Mouse (Mus musculus) midbrain, embryonic 16.5 days (tissue): ENCODE results near the gene Tomt. TPM values are rescaled to one million over a fixed set of nuclear protein-coding genes. Genes with fewer than 3 reads are reported as not detected.
A peak's percentile ranks its signal among the peaks of the same experiment; 100 is the strongest.
"Not testable (repeated sequence)": the region's sequence is repeated elsewhere in the genome, so short reads cannot be mapped to it uniquely, and the experiment has no call there.

Experiments used
- ATAC-seq: fragments of 200-750 bp; cut with Nextera tagmentation; 2 replicates; pipeline ENCODE4 v1.8.0; 2017; ENCODE audit warnings: moderate TSS enrichment
- H3K27ac ChIP-seq: fragments of 300-500 bp; sonication (generic); 2 replicates; pipeline ENCODE4 v1.5.1; 2014; ENCODE audit warnings: mild to moderate bottlenecking, low read length, mixed read lengths
- H3K27me3 ChIP-seq: fragments of 300-500 bp; sonication (generic); 2 replicates; pipeline ENCODE4 v1.6.1; 2014; ENCODE audit warnings: low read depth, low read length, mixed read lengths; ENCODE audit not compliant: control insufficient read depth, insufficient read depth
- H3K36me3 ChIP-seq: fragments of 300-500 bp; sonication (generic); 2 replicates; pipeline ENCODE4 v1.6.1; 2014; ENCODE audit warnings: mild to moderate bottlenecking, low read length, moderate library complexity, mixed read lengths; ENCODE audit not compliant: control insufficient read depth, insufficient read depth
- H3K4me1 ChIP-seq: fragments of 300-500 bp; sonication (generic); 2 replicates; pipeline ENCODE4 v1.6.1; 2014; ENCODE audit warnings: mild to moderate bottlenecking, low read length, mixed read lengths; ENCODE audit not compliant: control insufficient read depth, insufficient read depth
- H3K4me2 ChIP-seq: fragments of 300-500 bp; sonication (generic); 2 replicates; pipeline ENCODE4 v1.6.1; 2014; ENCODE audit warnings: mild to moderate bottlenecking, low read length, mixed read lengths
- H3K4me3 ChIP-seq: fragments of 300-500 bp; sonication (generic); 2 replicates; pipeline ENCODE4 v1.5.1; 2014; ENCODE audit warnings: low read depth, mild to moderate bottlenecking, low read length, moderate library complexity, mixed read lengths
- H3K9ac ChIP-seq: fragments of 300-500 bp; sonication (generic); 2 replicates; pipeline ENCODE4 v1.6.1; 2014; ENCODE audit warnings: low read depth, low read length, mixed read lengths
- H3K9me3 ChIP-seq: fragments of 300-500 bp; sonication (generic); replicated peaks from 2 replicates; pipeline ENCODE4 v1.6.1; 2014; ENCODE audit warnings: mild to moderate bottlenecking, low read length, mixed read lengths; ENCODE audit not compliant: control insufficient read depth, poor library complexity, severe bottlenecking
- WGBS: fragments of 180-500 bp; shearing (Covaris S2); extraction: QIAGEN DNeasy Blood & Tissue Kit; methylation state at CpG from one replicate; pipeline ENCODE4 v1.1.7; 2014; 5-methylcytosine and 5-hydroxymethylcytosine counted together
- polyA plus RNA-seq: library from polyadenylated mRNA; unstranded; fragments of >200 nt; fragmentation: Nextera tagmentation; extraction: Ambion mirVana; gene quantifications from 2 replicates; pipeline ENCODE4 v1.2.1, GENCODE M21; 2015

Tomt gene
- polyA plus RNA-seq, 1 experiment from 2014 or later, result 0.35 TPM

GRCm38 (mm10) chr7:101936996-101937395, 30.8 kb upstream of the Tomt start:
- Histone ChIP-seq H3K36me3 (no peaks in the 10 kb centered on the region), H3K27ac (no peak overlapping the region), H3K9me3 (no peaks in the 10 kb centered on the region), H3K9ac (no peak overlapping the region), H3K4me1 (peaks cover 22% of the 10 kb centered on the region), H3K27me3 (no peaks in the 10 kb centered on the region), H3K4me2 (no peak overlapping the region), H3K4me3 (no peak overlapping the region)
- 95% methylated on average over 4 of the region's 4 CpGs for WGBS
- no peak for ATAC-seq

DNA sequence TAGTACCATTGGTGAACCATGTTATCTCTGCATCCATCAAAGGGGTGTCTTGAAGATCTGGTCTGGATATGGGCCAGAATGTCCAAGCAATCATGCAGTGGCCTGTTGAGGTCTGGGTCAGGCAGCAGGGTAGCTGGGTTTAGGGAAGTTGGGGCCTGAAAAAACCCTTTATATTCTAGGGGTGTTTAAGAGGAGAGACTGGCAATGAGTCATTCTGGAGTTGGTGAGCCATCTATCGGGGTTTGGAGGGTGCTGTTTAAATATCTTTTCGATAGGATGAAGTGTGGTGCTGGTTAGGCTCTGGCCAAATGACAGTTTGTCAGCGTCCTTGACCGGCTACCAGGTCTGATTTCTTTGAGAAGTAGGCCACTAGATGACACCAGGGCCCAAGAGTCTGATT, 29.8 kb upstream of the Tomt start:
- 96% methylated on average over 4 of the region's 4 CpGs for WGBS
- no peak for ATAC-seq
- H3K9ac ChIP-seq, result no peak overlapping the region

DNA sequence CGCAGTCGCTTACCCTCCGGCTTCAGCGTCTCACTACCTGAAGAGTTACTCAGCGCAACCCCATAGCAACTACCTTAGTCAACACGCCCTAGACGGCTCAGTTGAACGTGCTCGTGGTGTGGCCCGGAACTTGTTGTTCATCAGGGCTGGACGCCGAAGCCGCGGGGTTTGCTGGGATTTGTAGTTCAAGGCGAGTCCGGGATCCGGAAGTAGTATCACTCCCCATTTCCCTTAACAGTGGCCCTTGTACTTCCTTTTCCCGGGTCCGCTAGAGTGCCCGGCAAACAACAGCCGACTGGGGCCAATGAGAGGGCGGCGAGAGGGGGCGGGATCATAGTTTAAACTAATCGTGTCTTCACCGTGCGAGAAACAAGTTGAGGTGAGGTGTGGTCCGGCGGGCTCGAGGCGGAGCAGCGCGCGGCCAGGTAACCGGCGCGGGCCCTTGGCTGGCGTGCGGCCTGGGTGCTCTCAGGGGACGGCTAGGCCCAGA, 27.6 kb upstream of the Tomt start, which contains the start of the genes Lrrc51 and Numa1:
Gene Lrrc51 (minus strand): TSS at position 145 of the 490 bp plus-strand sequence.
Gene Numa1 (plus strand): TSS at position 361 of the 490 bp plus-strand sequence.
- Histone ChIP-seq H3K27ac (peak within 1 kb of the TSS; percentile 74), H3K9me3 (no peaks in the 10 kb centered on the region), H3K27me3 (no peaks in the 10 kb centered on the region), H3K4me1 (peaks cover 22% of the 10 kb centered on the region), H3K4me2 (peak within 1 kb of the TSS; percentile 84), H3K9ac (peak within 1 kb of the TSS; percentile 77), H3K4me3 (peak within 1 kb of the TSS; percentile 91), H3K36me3 (no peaks in the 10 kb centered on the region)
- ATAC-seq, result peak; percentile 99
- under 1% methylated on average over 40 of the region's 40 CpGs for WGBS

More for the DNA sequence above, 29.8 kb upstream of the Tomt start:
- Histone ChIP-seq H3K27me3 (no peaks in the 10 kb centered on the region), H3K4me2 (no peak overlapping the region), H3K27ac (no peak overlapping the region), H3K4me3 (no peak overlapping the region), H3K4me1 (peaks cover 22% of the 10 kb centered on the region), H3K36me3 (no peaks in the 10 kb centered on the region), H3K9me3 (no peaks in the 10 kb centered on the region)

DNA sequence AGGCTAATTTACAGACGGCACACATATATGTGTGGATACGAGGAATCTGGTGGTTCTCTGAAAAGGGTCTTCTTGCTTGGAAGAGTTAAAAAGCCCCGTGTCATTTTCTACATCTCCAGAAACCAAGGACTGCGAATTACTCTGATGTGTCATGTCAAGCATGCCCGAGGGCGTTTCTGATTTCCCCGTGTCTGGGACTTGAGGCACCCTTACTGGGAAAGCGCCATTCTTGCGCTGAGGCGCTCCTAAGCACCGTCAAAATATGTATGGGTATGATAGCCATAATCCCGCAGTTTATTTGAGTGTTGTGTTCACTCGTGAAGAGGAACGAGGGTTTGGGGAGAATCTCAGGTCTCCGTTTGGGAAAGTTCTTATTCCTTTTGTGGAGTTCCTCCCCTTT, 27.1 kb upstream of the Tomt start:
- Histone ChIP-seq H3K4me3 (peak overlapping the region; percentile 91), H3K9ac (peak overlapping the region; percentile 69), H3K27ac (peak overlapping the region; percentile 43), H3K4me1 (peaks cover 22% of the 10 kb centered on the region), H3K36me3 (no peaks in the 10 kb centered on the region), H3K4me2 (peak overlapping the region; percentile 77), H3K27me3 (no peaks in the 10 kb centered on the region), H3K9me3 (no peaks in the 10 kb centered on the region)
- peak; percentile 29 for ATAC-seq
- WGBS, result 7% methylated on average over 15 of the region's 15 CpGs

GRCm38 (mm10) chr7:101932551-101932950, 26.4 kb upstream of the Tomt start:
- no peak overlapping the region for H3K9ac ChIP-seq
- no peaks in the 10 kb centered on the region for H3K36me3 ChIP-seq
- WGBS, result 92% methylated on average over 1 of the region's 1 CpGs
- H3K4me1 ChIP-seq, result peaks cover 22% of the 10 kb centered on the region
- H3K4me2 ChIP-seq, result no peak overlapping the region; the same call in 1 of the 2 replicates
- no peaks in the 10 kb centered on the region for H3K27me3 ChIP-seq
- no peaks in the 10 kb centered on the region for H3K9me3 ChIP-seq
- no peak overlapping the region for H3K4me3 ChIP-seq
- H3K27ac ChIP-seq, result no peak overlapping the region
- ATAC-seq, result no peak

- Histone ChIP-seq H3K4me1 (peaks cover 4% of the 10 kb centered on the region), H3K36me3 (no peaks in the 10 kb centered on the region), H3K9me3 (no peaks in the 10 kb centered on the region), H3K27me3 (no peaks in the 10 kb centered on the region), H3K4me3 (no peak overlapping the region), H3K4me2 (no peak overlapping the region), H3K9ac (no peak overlapping the region), H3K27ac (no peak overlapping the region)
- no peak for ATAC-seq
- WGBS, result 89% methylated on average over 3 of the region's 3 CpGs
These were observed 21.9 kb upstream of the Tomt start for GRCm38 (mm10) chr7:101928093-101928492.

DNA sequence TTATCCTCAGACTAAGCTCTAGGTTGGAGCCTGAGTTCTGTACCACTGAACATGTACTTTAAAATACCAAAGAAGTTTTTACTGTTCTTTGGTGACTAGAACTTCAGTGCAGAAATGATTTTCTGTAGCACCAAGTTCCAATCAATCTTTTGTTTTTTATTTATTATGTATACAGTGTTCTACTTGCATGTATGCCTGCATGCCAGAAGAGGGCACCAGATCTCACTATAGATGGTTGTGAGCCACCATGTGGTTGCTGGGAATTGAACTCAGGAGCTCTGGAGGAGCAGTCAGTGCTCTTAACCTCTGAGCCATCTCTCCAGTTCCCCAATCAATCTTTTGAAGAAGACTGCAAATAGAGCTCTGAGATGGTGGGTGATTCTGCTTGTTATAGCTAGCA, 19.7 kb upstream of the Tomt start:
- not testable (repeated sequence) for H3K4me1 ChIP-seq, ATAC-seq, H3K27ac ChIP-seq, H3K4me2 ChIP-seq, H3K36me3 ChIP-seq, H3K27me3 ChIP-seq, H3K9me3 ChIP-seq, H3K4me3 ChIP-seq, H3K9ac ChIP-seq

GRCm38 (mm10) chr7:101918071-101918470, 11.9 kb upstream of the Tomt start:
- Histone ChIP-seq H3K27me3 (no peaks in the 10 kb centered on the region), H3K4me1 (no peaks in the 10 kb centered on the region), H3K9ac (no peak overlapping the region), H3K4me3 (no peak overlapping the region), H3K36me3 (peaks cover 10% of the 10 kb centered on the region; the same call in 1 of the 2 replicates), H3K9me3 (no peaks in the 10 kb centered on the region), H3K27ac (no peak overlapping the region), H3K4me2 (no peak overlapping the region)
- whole genome bisulfite sequencing, result 24% methylated on average over 1 of the region's 1 CpGs
- peak; percentile 77 for ATAC-seq

DNA sequence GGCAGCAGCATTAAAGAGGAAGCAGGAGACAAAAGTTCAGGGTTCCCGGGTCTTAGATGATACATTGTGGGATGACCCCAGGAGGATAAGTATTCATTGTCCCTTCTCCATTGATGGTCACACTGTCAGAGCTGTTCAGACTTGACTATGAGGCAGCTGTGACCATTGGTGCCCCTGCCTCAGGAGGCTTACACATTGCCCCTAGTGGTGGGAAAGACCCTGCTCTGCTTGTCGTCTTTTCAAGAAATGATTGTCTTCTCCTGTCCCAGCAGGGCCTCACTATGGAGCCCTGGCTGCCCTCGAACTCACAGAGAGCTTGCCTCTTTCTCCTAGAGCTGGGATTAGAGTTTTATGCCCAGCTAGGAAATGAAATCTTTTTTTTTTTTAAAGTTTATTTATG, 5.8 kb upstream of the Tomt start:
- H3K4me1 ChIP-seq, result peaks cover 7% of the 10 kb centered on the region
- 66% methylated on average over 3 of the region's 3 CpGs for WGBS
- H3K9ac ChIP-seq, result no peak overlapping the region
- H3K4me2 ChIP-seq, result no peak overlapping the region
- H3K9me3 ChIP-seq, result no peaks in the 10 kb centered on the region
- H3K4me3 ChIP-seq, result no peak overlapping the region
- no peaks in the 10 kb centered on the region for H3K27me3 ChIP-seq
- ATAC-seq, result no peak
- H3K27ac ChIP-seq, result no peak overlapping the region
- H3K36me3 ChIP-seq, result peaks cover 26% of the 10 kb centered on the region; the same call in 1 of the 2 replicates
